Comparison of ENCODE assay signal across 9 mouse cellular contexts in genomic region chr17:27656011-27656399, GRCm38 (mm10). TPM values are rescaled to one million over a fixed set of nuclear protein-coding genes. Genes with fewer than 3 reads are reported as not detected.
DNase-seq lines count a peak whose midpoint lies in the region; ATAC-seq and TF ChIP-seq lines count a peak whose summit lies in the region.
"Had no signal": no experiment of that assay in that cellular context is flagged by ENCODE, and none has a peak within 500 bp of the region (broad histone marks: within the 10 kb centered on the region; RNA-seq: fewer than 3 reads in every experiment).

No protein-coding gene starts in this region.

- peaks cover 51% of the 10 kb centered on the region for H3K27me3 ChIP-seq in E14TG2a.4 (ENCODE audit: insufficient read depth, low read length)
- peaks cover 46% of the 10 kb centered on the region for H3K27me3 ChIP-seq in forebrain, embryonic 10.5 days (ENCODE audit: poor library complexity, severe bottlenecking)
- H3K27me3 ChIP-seq in midbrain, embryonic 11.5 days (ENCODE audit: control insufficient read depth, insufficient read depth, low read length), result peaks cover 16% of the 10 kb centered on the region
- peaks cover 27% of the 10 kb centered on the region for H3K27me3 ChIP-seq in stomach, embryonic 16.5 days (ENCODE audit: control insufficient read depth, insufficient read depth, low read length)

- peak overlapping the region; percentile 78; the same call in 1 of the 2 replicates for H3K27ac ChIP-seq in forebrain, embryonic 10.5 days
- peak overlapping the region; percentile 96 for H3K27ac ChIP-seq in layer of hippocampus, adult 2 months
- no peak overlapping the region for H3K27ac ChIP-seq in midbrain, embryonic 11.5 days (ENCODE audit: low read depth, low read length)
- H3K27ac ChIP-seq in stomach, embryonic 16.5 days (ENCODE audit: low read length), result no peak overlapping the region

- WGBS in forebrain, embryonic 10.5 days, result 3% methylated on average over 14 of the region's 14 CpGs
- 5% methylated on average over 14 of the region's 14 CpGs for WGBS in midbrain, embryonic 11.5 days
- WGBS in stomach, embryonic 16.5 days, result 6% methylated on average over 14 of the region's 14 CpGs

- no peak for ATAC-seq in midbrain, embryonic 11.5 days (ENCODE audit: low FRiP score)
- no peak for ATAC-seq in stomach, embryonic 16.5 days (ENCODE audit: insufficient read depth, low FRiP score)

- TF ChIP-seq CTCF in E14TG2a.4 (conservative IDR thresholded peaks at IDR 0.05; ENCODE audit: low read length), result no peak
- no peak for TF ChIP-seq CTCF in layer of hippocampus, adult 2 months (conservative IDR thresholded peaks at IDR 0.05)

- H3K4me2 ChIP-seq in midbrain, embryonic 11.5 days, result peak overlapping the region; percentile 88
- peak overlapping the region; percentile 81 for H3K4me2 ChIP-seq in stomach, embryonic 16.5 days (ENCODE audit: low read depth, low read length)

- peak; percentile 57 to 63 for DNase-seq in B cell, adult 2 months
- DNase-seq in forebrain, embryonic 10.5 days (ENCODE audit: extremely low spot score, low spot score), result no peak
- DNase-seq in layer of hippocampus, adult 2 months (ENCODE audit: low spot score in 2 of 2), result peak; percentile 83 to 84
- DNase-seq in midbrain, embryonic 11.5 days (ENCODE audit: low spot score, missing footprints), result no peak
- DNase-seq in lung, postnatal 25 days (ENCODE audit: low spot score), result no peak
- DNase-seq in kidney, adult 11 months, result no peak

- H3K36me3 ChIP-seq in E14TG2a.4 (ENCODE audit: insufficient read depth, low read length), result no peaks in the 10 kb centered on the region
- no peaks in the 10 kb centered on the region for H3K36me3 ChIP-seq in forebrain, embryonic 10.5 days (replicated peaks)
- H3K36me3 ChIP-seq in midbrain, embryonic 11.5 days (ENCODE audit: control insufficient read depth, insufficient read depth, low read length), result no peaks in the 10 kb centered on the region
- H3K36me3 ChIP-seq in stomach, embryonic 16.5 days (ENCODE audit: control insufficient read depth, insufficient read depth, low read length), result no peaks in the 10 kb centered on the region

- H3K9ac ChIP-seq in midbrain, embryonic 11.5 days (ENCODE audit: low read length), result peak overlapping the region; percentile 60; the same call in 1 of the 2 replicates
- no peak overlapping the region for H3K9ac ChIP-seq in stomach, embryonic 16.5 days (ENCODE audit: low read length)

- H3K9me3 ChIP-seq in E14TG2a.4 (ENCODE audit: low read length), result no peaks in the 10 kb centered on the region
- H3K9me3 ChIP-seq in forebrain, embryonic 10.5 days, result no peaks in the 10 kb centered on the region
- H3K9me3 ChIP-seq in midbrain, embryonic 11.5 days (ENCODE audit: control insufficient read depth, low read length), result no peaks in the 10 kb centered on the region
- no peaks in the 10 kb centered on the region for H3K9me3 ChIP-seq in stomach, embryonic 16.5 days (replicated peaks; ENCODE audit: control insufficient read depth, low read length)

- peak overlapping the region; percentile 78 for H3K4me3 ChIP-seq in E14TG2a.4 (replicated peaks; ENCODE audit: low read length)
- peak overlapping the region; percentile 65 for H3K4me3 ChIP-seq in forebrain, embryonic 10.5 days
- H3K4me3 ChIP-seq in layer of hippocampus, adult 2 months, result peak overlapping the region; percentile 73
- H3K4me3 ChIP-seq in midbrain, embryonic 11.5 days (ENCODE audit: low read depth, low read length), result peak overlapping the region; percentile 50
- peak overlapping the region; percentile 49 for H3K4me3 ChIP-seq in stomach, embryonic 16.5 days (replicated peaks; ENCODE audit: low read length)
- H3K4me3 ChIP-seq: erythroblast, embryonic 14.5 days had no signal

- H3K4me1 ChIP-seq in E14TG2a.4 (replicated peaks; ENCODE audit: low read depth, low read length), result peaks cover 49% of the 10 kb centered on the region
- peaks cover 25% of the 10 kb centered on the region for H3K4me1 ChIP-seq in forebrain, embryonic 10.5 days
- H3K4me1 ChIP-seq in midbrain, embryonic 11.5 days (ENCODE audit: control insufficient read depth, insufficient read depth, low read length), result peaks cover 12% of the 10 kb centered on the region
- peaks cover 8% of the 10 kb centered on the region for H3K4me1 ChIP-seq in stomach, embryonic 16.5 days (ENCODE audit: control insufficient read depth, insufficient read depth, low read length)

RNA-seq across cellular contexts. Expression of gene Pacsin1, which starts 0.7 kb away (rescaled TPM):
- polyA plus RNA-seq in forebrain, embryonic 10.5 days (2016; fragmentation: Nextera tagmentation; extraction: Ambion mirVana), result 4.3 TPM in 2 replicates
- total RNA-seq in layer of hippocampus, adult 2 months (2021), result 100 to 1,000 TPM; 321 to 335 TPM
- 3.1 and 4.5 TPM in 2 replicates for polyA plus RNA-seq in midbrain, embryonic 11.5 days (2014; fragmentation: Nextera tagmentation; extraction: Ambion mirVana)
- polyA plus RNA-seq in stomach, embryonic 16.5 days (2015; fragmentation: Nextera tagmentation; extraction: Ambion mirVana), result 1.2 and 1.6 TPM in 2 replicates

RNA-seq across cellular contexts. Expression of gene Rps10, which starts 19.5 kb away (rescaled TPM):
- 919 and 934 TPM in 2 replicates for polyA plus RNA-seq in forebrain, embryonic 10.5 days (2016; fragmentation: Nextera tagmentation; extraction: Ambion mirVana)
- 100 to 1,000 TPM; 495 to 504 TPM for total RNA-seq in layer of hippocampus, adult 2 months (2021)
- polyA plus RNA-seq in midbrain, embryonic 11.5 days (2014; fragmentation: Nextera tagmentation; extraction: Ambion mirVana), result 845 and 859 TPM in 2 replicates
- polyA plus RNA-seq in stomach, embryonic 16.5 days (2015; fragmentation: Nextera tagmentation; extraction: Ambion mirVana), result 734 and 881 TPM in 2 replicates

RNA-seq across cellular contexts. Expression of gene RPS10-NUDT3, which starts 21.0 kb away (rescaled TPM):
- polyA plus RNA-seq in forebrain, embryonic 10.5 days (2016; fragmentation: Nextera tagmentation; extraction: Ambion mirVana), result not detected in 2 replicates
- total RNA-seq in layer of hippocampus, adult 2 months (2021), result not detected
- not detected in 2 replicates for polyA plus RNA-seq in midbrain, embryonic 11.5 days (2014; fragmentation: Nextera tagmentation; extraction: Ambion mirVana)
- not detected in 2 replicates for polyA plus RNA-seq in stomach, embryonic 16.5 days (2015; fragmentation: Nextera tagmentation; extraction: Ambion mirVana)
- polyA plus RNA-seq: erythroblast, embryonic 14.5 days had no signal

RNA-seq across cellular contexts. Expression of gene Nudt3, which starts 32.7 kb away (rescaled TPM):
- polyA plus RNA-seq in forebrain, embryonic 10.5 days (2016; fragmentation: Nextera tagmentation; extraction: Ambion mirVana), result 81.9 and 91.7 TPM in 2 replicates
- 100 to 1,000 TPM; 462 to 510 TPM for total RNA-seq in layer of hippocampus, adult 2 months (2021)
- polyA plus RNA-seq in midbrain, embryonic 11.5 days (2014; fragmentation: Nextera tagmentation; extraction: Ambion mirVana), result 44.5 and 46.0 TPM in 2 replicates
- polyA plus RNA-seq in stomach, embryonic 16.5 days (2015; fragmentation: Nextera tagmentation; extraction: Ambion mirVana), result 63.1 and 63.4 TPM in 2 replicates

Comparison
In these comparisons a context has a peak if more than half of its experiments do, and no peak if none do; other contexts are left out.
1. DNase-seq: peak in B cell, adult 2 months (2 of 2) and layer of hippocampus, adult 2 months (2 of 2); none in forebrain, embryonic 10.5 days (single experiment), midbrain, embryonic 11.5 days (single experiment), lung, postnatal 25 days (single experiment) and kidney, adult 11 months (single experiment).
2. H3K27ac ChIP-seq: peak in forebrain, embryonic 10.5 days (single experiment) and layer of hippocampus, adult 2 months (single experiment); none in midbrain, embryonic 11.5 days (single experiment) and stomach, embryonic 16.5 days (single experiment).
3. Peak in every context shown above with its lines, with median percentiles within 50 percentile points of each other: H3K4me3 ChIP-seq.